Mouse (Mus musculus) 416B (cell line): ENCODE results near the gene Olfr1360.
A peak's percentile ranks its signal among the peaks of the same experiment; 100 is the strongest.

Source experiments
- DNase-seq: peaks from one replicate; pipeline ENCODE4 v3.0.0; 2011; ENCODE audit warnings: low read depth

Olfr1360 gene

GRCm38 (mm10) chr13:21677305-21677704, at the start of gene Olfr1360:
TSS of gene Olfr1360 (minus strand) at chr13:21677405.
- no peak for DNase-seq

GRCm38 (mm10) chr13:21722993-21723836, 46.0 kb upstream of the Olfr1360 start:
- peak; percentile 67 for DNase-seq

- peak; percentile 86 for DNase-seq
Observed at GRCm38 (mm10) chr13:21722373-21722925, 45.2 kb upstream of the Olfr1360 start.

GRCm38 (mm10) chr13:21721757-21722372, 44.7 kb upstream of the Olfr1360 start, which contains the start of gene Hist1h2bm:
TSS of gene Hist1h2bm (plus strand) at chr13:21722044.
- DNase-seq: peak; percentile 99

GRCm38 (mm10) chr13:21721107-21721756, 44.0 kb upstream of the Olfr1360 start:
- DNase-seq: peak; percentile 89

- peak; percentile 85 for DNase-seq
Observed at GRCm38 (mm10) chr13:21718381-21719080, 41.3 kb upstream of the Olfr1360 start.

GRCm38 (mm10) chr13:21717397-21718357, 40.5 kb upstream of the Olfr1360 start, which contains the start of gene Hist1h3h:
TSS of gene Hist1h3h (plus strand) at chr13:21717659.
- peak; percentile 99 for DNase-seq

GRCm38 (mm10) chr13:21716540-21717391, 39.6 kb upstream of the Olfr1360 start:
- DNase-seq: peak; percentile 93

GRCm38 (mm10) chr13:21715864-21716539, 38.8 kb upstream of the Olfr1360 start, which contains the start of the genes Hist1h2bl and Hist1h2ai:
TSS of gene Hist1h2bl (minus strand) at chr13:21716143.
TSS of gene Hist1h2ai (plus strand) at chr13:21716422.
- DNase-seq: peak; percentile 100

- DNase-seq: peak; percentile 91
Observed at GRCm38 (mm10) chr13:21715131-21715863, 38.1 kb upstream of the Olfr1360 start.

- DNase-seq: peak; percentile 91
Observed at GRCm38 (mm10) chr13:21714725-21715124, 37.5 kb upstream of the Olfr1360 start.

GRCm38 (mm10) chr13:21711698-21712097, 34.5 kb upstream of the Olfr1360 start:
- peak; percentile 64 for DNase-seq

- peak; percentile 88 for DNase-seq
Observed at GRCm38 (mm10) chr13:21710821-21711525, 33.8 kb upstream of the Olfr1360 start.

- peak; percentile 90 for DNase-seq
Observed at GRCm38 (mm10) chr13:21710031-21710711, 33.0 kb upstream of the Olfr1360 start.

- DNase-seq: no peak
Observed at GRCm38 (mm10) chr13:21706669-21707068, 29.5 kb upstream of the Olfr1360 start.

- DNase-seq: no peak
Observed at GRCm38 (mm10) chr13:21697811-21698210, 20.6 kb upstream of the Olfr1360 start, which contains the start of gene Olfr1359. TSS of gene Olfr1359 (plus strand) at chr13:21698111.

GRCm38 (mm10) chr13:21663286-21663685, 13.9 kb downstream of the Olfr1360 start, which contains the start of gene Olfr1361:
TSS of gene Olfr1361 (minus strand) at chr13:21663386.
- no peak for DNase-seq
